Mouse (Mus musculus): ENCODE measurements around the gene Tshz2.

GRCm38 (mm10) chr2:169673786-169674185 lies 41.0 kb downstream of the Tshz2 start:
- TF ChIP-seq CTCF (IDR thresholded peaks at IDR 0.05; ENCODE audit: low read depth), result no peak
- TF ChIP-seq EP300 (IDR thresholded peaks at IDR 0.05; ENCODE audit: low read depth), result no peak

All from liver, embryonic 14.5 days (tissue).